Mouse (Mus musculus): Measurements from ENCODE around the gene Cd320. TPM values are rescaled to one million over a fixed set of nuclear protein-coding genes. Genes with fewer than 3 reads are reported as not detected.
A peak's percentile ranks its signal among the peaks of the same experiment; 100 is the strongest.

Cd320 gene
- polyA plus RNA-seq, 1 experiment: 4.4 TPM

GRCm38 (mm10) chr17:33824084-33824996 lies 18.6 kb upstream of the Cd320 start, which contains the start of the genes Rps28 and Ndufa7:
Gene Rps28, minus strand, starts transcription at chr17:33824562.
Gene Ndufa7, plus strand, starts transcription at chr17:33824572.
- no peak; the same call in 1 of the 2 replicates for TF ChIP-seq POLR2A (IDR thresholded peaks at IDR 0.05; ENCODE audit: borderline replicate concordance, low read depth, low read length)
- no peak for TF ChIP-seq CTCF (IDR thresholded peaks at IDR 0.05; ENCODE audit: low read depth, low read length)
- peak within 1 kb of the TSS; percentile 86 for H3K27ac ChIP-seq (ENCODE audit: insufficient read depth, low read depth, low read length)
- peaks cover 15% of the 10 kb centered on the region for H3K4me1 ChIP-seq (ENCODE audit: control insufficient read depth, insufficient read depth, low read length)
- H3K4me3 ChIP-seq (ENCODE audit: insufficient read depth, low read length): peak within 1 kb of the TSS; percentile 72

DNA sequence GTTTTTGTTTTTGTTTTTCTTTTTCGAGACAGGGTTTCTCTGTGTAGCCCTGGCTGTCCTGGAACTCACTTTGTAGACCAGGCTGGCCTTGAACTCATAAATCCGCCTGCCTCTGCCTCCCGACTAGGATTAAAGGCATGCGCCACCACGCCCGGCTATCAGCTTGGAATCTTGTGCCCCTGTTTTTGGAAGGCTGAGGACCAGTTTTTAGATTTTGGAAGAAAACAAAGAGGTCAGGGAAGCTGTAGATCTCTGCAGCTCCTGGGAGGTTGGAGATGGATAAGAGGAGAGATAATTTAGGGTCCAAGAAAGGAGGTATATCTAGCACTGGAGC lies 17.9 kb upstream of the Cd320 start:
- H3K4me3 ChIP-seq (ENCODE audit: insufficient read depth, low read length): peak overlapping the region; percentile 72
- H3K27ac ChIP-seq (ENCODE audit: insufficient read depth, low read depth, low read length): peak overlapping the region; percentile 86
- peaks cover 15% of the 10 kb centered on the region for H3K4me1 ChIP-seq (ENCODE audit: control insufficient read depth, insufficient read depth, low read length)

- Histone ChIP-seq H3K4me3 (ENCODE audit: insufficient read depth, low read length) (peak overlapping the region; percentile 48), H3K27ac (ENCODE audit: insufficient read depth, low read depth, low read length) (no peak overlapping the region), H3K4me1 (ENCODE audit: control insufficient read depth, insufficient read depth, low read length) (peaks cover 15% of the 10 kb centered on the region)
- TF ChIP-seq CTCF (IDR thresholded peaks at IDR 0.05; ENCODE audit: low read depth, low read length) (no peak), POLR2A (IDR thresholded peaks at IDR 0.05; ENCODE audit: borderline replicate concordance, low read depth, low read length) (no peak)
Observed at GRCm38 (mm10) chr17:33825462-33825861, 17.4 kb upstream of the Cd320 start.

- Histone ChIP-seq H3K4me3 (ENCODE audit: insufficient read depth, low read length) (no peak overlapping the region), H3K4me1 (ENCODE audit: control insufficient read depth, insufficient read depth, low read length) (peaks cover 10% of the 10 kb centered on the region), H3K27ac (ENCODE audit: insufficient read depth, low read depth, low read length) (no peak overlapping the region)
- TF ChIP-seq POLR2A (IDR thresholded peaks at IDR 0.05; ENCODE audit: borderline replicate concordance, low read depth, low read length) (no peak), CTCF (IDR thresholded peaks at IDR 0.05; ENCODE audit: low read depth, low read length) (peak; percentile 55)
Observed at GRCm38 (mm10) chr17:33826850-33827249, 16.0 kb upstream of the Cd320 start.

DNA sequence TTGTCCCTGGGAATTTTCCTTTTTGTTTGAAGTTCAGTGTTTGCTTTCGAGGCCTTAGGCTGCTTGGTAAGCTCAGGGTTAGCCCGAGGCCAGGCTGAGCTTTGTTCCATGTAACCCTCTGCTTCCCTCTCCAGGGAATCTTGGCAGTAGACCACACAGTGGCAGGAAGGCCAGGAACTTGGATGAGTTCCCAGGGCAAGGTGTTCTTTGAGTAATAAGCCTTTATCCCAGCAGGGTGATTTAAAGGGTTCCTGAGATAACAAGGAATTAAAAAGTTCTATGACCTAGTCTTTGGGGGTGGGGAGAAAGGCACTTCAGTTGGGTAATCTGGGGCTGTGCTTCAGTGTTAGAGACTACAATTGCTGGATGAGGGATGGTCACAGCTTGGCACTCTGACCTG lies 14.0 kb upstream of the Cd320 start:
- no peak for TF ChIP-seq POLR2A (IDR thresholded peaks at IDR 0.05; ENCODE audit: borderline replicate concordance, low read depth, low read length)
- no peak for TF ChIP-seq CTCF (IDR thresholded peaks at IDR 0.05; ENCODE audit: low read depth, low read length)
- no peak overlapping the region for H3K4me3 ChIP-seq (ENCODE audit: insufficient read depth, low read length)
- H3K4me1 ChIP-seq (ENCODE audit: control insufficient read depth, insufficient read depth, low read length): peaks cover 4% of the 10 kb centered on the region
- H3K27ac ChIP-seq (ENCODE audit: insufficient read depth, low read depth, low read length): no peak overlapping the region

- peaks cover 4% of the 10 kb centered on the region for H3K4me1 ChIP-seq (ENCODE audit: control insufficient read depth, insufficient read depth, low read length)
- H3K4me3 ChIP-seq (ENCODE audit: insufficient read depth, low read length): no peak overlapping the region
- H3K27ac ChIP-seq (ENCODE audit: insufficient read depth, low read depth, low read length): no peak overlapping the region
- no peak for TF ChIP-seq POLR2A (IDR thresholded peaks at IDR 0.05; ENCODE audit: borderline replicate concordance, low read depth, low read length)
- TF ChIP-seq CTCF (IDR thresholded peaks at IDR 0.05; ENCODE audit: low read depth, low read length): no peak
Observed at GRCm38 (mm10) chr17:33829561-33829960, 13.3 kb upstream of the Cd320 start.

- no peak overlapping the region for H3K4me3 ChIP-seq (ENCODE audit: insufficient read depth, low read length)
- H3K4me1 ChIP-seq (ENCODE audit: control insufficient read depth, insufficient read depth, low read length): peaks cover 8% of the 10 kb centered on the region
- TF ChIP-seq POLR2A (IDR thresholded peaks at IDR 0.05; ENCODE audit: borderline replicate concordance, low read depth, low read length) (no peak), CTCF (IDR thresholded peaks at IDR 0.05; ENCODE audit: low read depth, low read length) (no peak)
- no peak overlapping the region for H3K27ac ChIP-seq (ENCODE audit: insufficient read depth, low read depth, low read length)
Observed at GRCm38 (mm10) chr17:33844196-33844595, 1.3 kb downstream of the Cd320 start.

- H3K4me1 ChIP-seq (ENCODE audit: control insufficient read depth, insufficient read depth, low read length): peaks cover 8% of the 10 kb centered on the region
- no peak for TF ChIP-seq POLR2A (IDR thresholded peaks at IDR 0.05; ENCODE audit: borderline replicate concordance, low read depth, low read length)
- no peak for TF ChIP-seq CTCF (IDR thresholded peaks at IDR 0.05; ENCODE audit: low read depth, low read length)
- no peak overlapping the region for H3K4me3 ChIP-seq (ENCODE audit: insufficient read depth, low read length)
- H3K27ac ChIP-seq (ENCODE audit: insufficient read depth, low read depth, low read length): no peak overlapping the region
Observed at GRCm38 (mm10) chr17:33848139-33848538, 5.2 kb downstream of the Cd320 start.

DNA sequence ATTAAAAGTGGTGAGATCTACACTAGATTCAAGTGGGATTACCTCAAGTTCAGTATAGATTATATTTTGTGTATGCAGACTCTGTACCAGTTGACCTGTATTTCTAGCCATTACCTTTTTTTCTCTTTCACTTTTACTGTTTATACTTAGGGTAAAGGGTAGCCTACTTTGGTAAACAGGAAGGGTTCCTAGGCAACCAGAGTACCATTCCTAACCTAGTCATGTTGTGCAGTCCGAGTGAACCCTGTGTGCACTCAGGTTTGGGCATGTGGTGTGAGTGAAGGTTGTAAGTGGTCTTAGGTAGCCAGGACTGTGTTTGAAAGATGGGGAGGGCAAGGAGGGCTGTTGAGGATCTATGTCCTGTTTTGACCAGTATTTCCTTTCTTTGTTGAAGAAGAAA lies 8.4 kb downstream of the Cd320 start:
- Histone ChIP-seq H3K4me3 (ENCODE audit: insufficient read depth, low read length) (no peak overlapping the region), H3K27ac (ENCODE audit: insufficient read depth, low read depth, low read length) (no peak overlapping the region), H3K4me1 (ENCODE audit: control insufficient read depth, insufficient read depth, low read length) (no peaks in the 10 kb centered on the region)
- TF ChIP-seq CTCF (IDR thresholded peaks at IDR 0.05; ENCODE audit: low read depth, low read length) (no peak), POLR2A (IDR thresholded peaks at IDR 0.05; ENCODE audit: borderline replicate concordance, low read depth, low read length) (no peak)

DNA sequence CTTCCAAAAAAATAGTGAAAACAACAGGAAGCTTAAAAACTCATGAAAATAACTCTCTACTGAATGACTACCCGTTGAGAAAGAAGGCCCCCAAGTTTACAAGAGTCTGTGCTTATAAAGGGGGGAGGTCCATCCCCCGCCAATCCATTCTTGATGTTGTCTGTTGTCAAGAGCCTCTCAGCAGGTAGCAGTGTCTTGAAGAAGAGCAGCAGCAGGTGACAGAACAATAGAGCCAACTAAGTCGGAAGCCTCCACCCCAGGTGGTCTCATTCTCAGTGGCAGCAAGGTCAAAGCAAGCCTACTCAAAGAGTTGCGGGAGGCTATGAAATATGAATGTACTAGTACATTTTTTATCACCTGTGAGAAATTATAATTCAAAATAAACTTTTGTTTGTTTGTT lies 14.9 kb downstream of the Cd320 start:
- TF ChIP-seq CTCF (IDR thresholded peaks at IDR 0.05; ENCODE audit: low read depth, low read length) (no peak), POLR2A (IDR thresholded peaks at IDR 0.05; ENCODE audit: borderline replicate concordance, low read depth, low read length) (no peak)
- no peaks in the 10 kb centered on the region for H3K4me1 ChIP-seq (ENCODE audit: control insufficient read depth, insufficient read depth, low read length)
- no peak overlapping the region for H3K27ac ChIP-seq (ENCODE audit: insufficient read depth, low read depth, low read length)
- no peak overlapping the region for H3K4me3 ChIP-seq (ENCODE audit: insufficient read depth, low read length)

Data from bone marrow macrophage, adult 2 months (primary cell).